ENCODE assay signal across 22 mouse cellular contexts in the genomic region with DNA sequence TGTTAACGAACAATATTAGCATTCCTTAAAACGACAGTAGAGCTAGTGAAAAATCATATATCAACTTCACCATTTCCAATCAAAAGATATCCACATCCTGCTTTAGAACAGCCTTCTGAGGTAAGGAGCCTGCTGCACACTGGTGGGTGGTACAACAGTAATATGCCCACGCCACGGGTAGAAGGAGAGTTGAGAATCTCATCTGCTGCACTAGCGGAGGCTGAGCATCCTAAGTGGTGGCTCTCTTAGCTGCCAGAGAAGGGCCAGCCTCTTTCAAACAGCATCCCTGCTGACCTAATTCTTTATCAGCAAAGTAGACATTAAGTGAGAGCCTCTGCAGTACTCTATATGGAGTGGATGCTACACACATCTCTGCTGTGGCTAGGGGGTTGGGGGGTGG. TPM values are rescaled to one million over a fixed set of nuclear protein-coding genes. Genes with fewer than 3 reads are reported as not detected.
DNase-seq lines count a peak whose midpoint lies in the region; TF ChIP-seq lines count a peak whose summit lies in the region.
"Had no signal": no experiment of that assay in that cellular context is flagged by ENCODE, and none has a peak within 500 bp of the region (broad histone marks: within the 10 kb centered on the region; RNA-seq: fewer than 3 reads in every experiment).

No protein-coding gene starts in this region.

- WGBS in thymus, adult 2 months = 96% methylated on average over 5 of the region's 5 CpGs

- no peaks in the 10 kb centered on the region for H3K27me3 ChIP-seq in thymus, adult 2 months (ENCODE audit: control insufficient read depth, insufficient read depth, low read length)
- H3K27me3 ChIP-seq: embryonic facial prominence, embryonic 15.5 days; forebrain, embryonic 15.5 days; heart, embryonic 15.5 days; intestine, embryonic 15.5 days had no signal

- no peak for TF ChIP-seq CTCF in brain, embryonic 14.5 days (IDR thresholded peaks at IDR 0.05; ENCODE audit: borderline replicate concordance, extremely low read depth, insufficient read depth, insufficient read length)
- no peak for TF ChIP-seq CTCF in thymus, adult 2 months (IDR thresholded peaks at IDR 0.05; ENCODE audit: borderline replicate concordance, control insufficient read depth, extremely low read depth, insufficient read depth, low read length, poor library complexity)

- H3K4me1 ChIP-seq in thymus, adult 2 months (replicated peaks; ENCODE audit: control insufficient read depth, insufficient read depth, low read length) = no peaks in the 10 kb centered on the region
- H3K4me1 ChIP-seq: embryonic facial prominence, embryonic 15.5 days; forebrain, embryonic 10.5 days; forebrain, embryonic 15.5 days; heart, embryonic 15.5 days; hindbrain, embryonic 10.5 days; intestine, embryonic 15.5 days had no signal

- DNase-seq in cerebellum, adult 9-10 months = peak; percentile 28
- DNase-seq in cerebellum, adult 11-12 months = no peak
- DNase-seq in frontal cortex, postnatal 36 days (ENCODE audit: low spot score in 2 of 2) = peak; percentile 8 to 21
- no peak for DNase-seq in frontal cortex, postnatal 14 days (ENCODE audit: low spot score in 2 of 2)
- peak; percentile 16 for DNase-seq in retina, postnatal 1 day
- no peak for DNase-seq in retina, embryonic 14.5 days (ENCODE audit: low spot score)
- peak; percentile 19 for DNase-seq in brain, embryonic 14.5 days (ENCODE audit: low read depth)
- no peak for DNase-seq in thymus, adult 2 months
- DNase-seq: adrenal gland, postnatal 10 days; cerebellum, adult 8-10 months; embryo, embryonic 11 days; gastrocnemius, postnatal 14 days; heart, adult 2 months; heart, postnatal 14 days had no signal

- TF ChIP-seq POLR2A in brain, embryonic 14.5 days (IDR thresholded peaks at IDR 0.05; ENCODE audit: borderline replicate concordance, extremely low read depth, insufficient read depth, insufficient read length, poor library complexity, severe bottlenecking) = no peak
- TF ChIP-seq POLR2A in thymus, adult 2 months (IDR thresholded peaks at IDR 0.05; ENCODE audit: control insufficient read depth, extremely low read depth, insufficient read depth, low read length, poor library complexity) = no peak

- H3K36me3 ChIP-seq in thymus, adult 2 months (ENCODE audit: control insufficient read depth, insufficient read depth, low read length) = no peaks in the 10 kb centered on the region; the same call in 1 of the 2 replicates
- H3K36me3 ChIP-seq: forebrain, embryonic 15.5 days; intestine, embryonic 15.5 days had no signal

- H3K4me3 ChIP-seq in thymus, adult 2 months (ENCODE audit: control insufficient read depth, insufficient read depth, low read length) = no peak overlapping the region
- H3K4me3 ChIP-seq: embryonic facial prominence, embryonic 15.5 days; erythroblast, embryonic 14.5 days; forebrain, embryonic 10.5 days; forebrain, embryonic 15.5 days; heart, adult 2 months; heart, embryonic 15.5 days; hindbrain, embryonic 10.5 days; intestine, embryonic 15.5 days had no signal

- H3K27ac ChIP-seq in thymus, adult 2 months (ENCODE audit: control insufficient read depth, insufficient read depth, low read length) = no peak overlapping the region
- H3K27ac ChIP-seq: embryonic facial prominence, embryonic 15.5 days; forebrain, embryonic 10.5 days; forebrain, embryonic 15.5 days; heart, adult 2 months; heart, embryonic 15.5 days; hindbrain, embryonic 10.5 days; hindbrain, embryonic 14.5 days; intestine, embryonic 15.5 days had no signal

RNA-seq across cellular contexts. Expression of gene Orc5, which starts 41.7 kb away (rescaled TPM):
- polyA plus RNA-seq in brain, embryonic 14.5 days (2012; rRNA removed) = 4.7 and 10.1 TPM in 2 replicates
- 5.3 and 6.1 TPM in 2 replicates for polyA plus RNA-seq in thymus, adult 2 months (2012; rRNA removed)

Comparison
In these comparisons a context has a peak if more than half of its experiments do, and no peak if none do; other contexts are left out.
1. DNase-seq: peak in cerebellum, adult 9-10 months (single experiment), frontal cortex, postnatal 36 days (2 of 2), retina, postnatal 1 day (single experiment) and brain, embryonic 14.5 days (single experiment); none in cerebellum, adult 11-12 months (single experiment), frontal cortex, postnatal 14 days (0 of 2), retina, embryonic 14.5 days (single experiment) and thymus, adult 2 months (single experiment).